Mouse (Mus musculus): Measurements from ENCODE around the gene Zbtb22. TPM values are rescaled to one million over a fixed set of nuclear protein-coding genes. Genes with fewer than 3 reads are reported as not detected.

Zbtb22 gene
- polyA plus RNA-seq (2014; fragmentation: Illumina TruSeq; extraction: RNeasy Lipid Tissue Mini Kit (QIAGEN cat#74804); ENCODE audit: low read depth, low replicate concordance): 3.0 TPM

DNA sequence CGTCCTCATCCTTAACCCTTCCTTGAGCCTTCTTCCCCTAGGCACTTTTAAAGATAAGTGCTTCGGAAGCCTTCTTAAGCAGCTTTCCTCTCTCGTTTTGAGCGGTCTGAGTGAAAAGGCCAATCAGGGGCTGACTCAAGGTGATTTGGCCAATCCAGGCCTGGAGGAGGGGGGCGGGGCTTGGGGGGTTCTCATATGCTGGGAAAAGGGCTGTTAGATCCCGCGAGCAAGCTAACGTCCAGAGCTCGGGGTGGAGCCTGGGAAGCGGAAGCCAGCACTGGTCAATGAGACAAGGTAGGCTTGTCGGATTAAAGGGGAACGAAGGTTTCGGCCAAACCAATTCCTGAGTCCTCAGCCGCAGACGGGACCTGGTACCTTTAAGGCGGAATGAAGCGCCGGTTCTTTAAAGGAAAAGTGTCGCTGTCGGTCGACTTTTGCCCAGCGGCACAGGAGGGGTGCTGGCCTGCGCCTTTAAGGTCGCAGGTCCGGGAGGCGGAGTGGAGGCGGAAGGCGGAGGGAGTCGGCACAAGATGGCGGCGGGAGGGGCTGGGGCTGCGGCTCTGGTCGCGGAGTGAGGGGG lies at the start of gene Zbtb22, which contains the start of gene Tapbp:
Gene Zbtb22, plus strand, starts transcription at position 234 of the 580 bp plus-strand sequence.
Gene Tapbp, plus strand, starts transcription at position 229 of the 580 bp plus-strand sequence.

DNA sequence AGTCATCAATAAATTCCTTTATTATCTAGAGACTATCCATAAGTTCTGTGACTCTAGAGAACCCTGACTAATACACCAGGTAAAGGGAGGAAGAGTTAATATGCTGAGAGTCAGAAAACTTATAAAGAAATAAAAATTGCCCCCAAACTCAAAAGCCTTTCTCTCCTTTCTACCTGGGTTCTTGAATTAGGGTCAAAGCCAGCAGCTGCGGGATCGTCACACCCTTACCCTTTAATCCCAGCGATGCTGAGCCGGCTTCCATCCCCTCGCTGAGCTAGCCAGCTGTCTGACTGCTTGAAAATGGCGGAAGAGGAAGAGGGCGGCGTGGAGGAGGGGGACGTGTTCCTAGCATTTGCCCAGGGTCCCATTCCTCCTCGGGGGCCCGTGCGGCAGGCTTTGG lies 42.2 kb upstream of the Zbtb22 start, which contains the start of gene Gm7029:
Gene Gm7029, plus strand, starts transcription at position 301 of the 400 bp plus-strand sequence.

DNA sequence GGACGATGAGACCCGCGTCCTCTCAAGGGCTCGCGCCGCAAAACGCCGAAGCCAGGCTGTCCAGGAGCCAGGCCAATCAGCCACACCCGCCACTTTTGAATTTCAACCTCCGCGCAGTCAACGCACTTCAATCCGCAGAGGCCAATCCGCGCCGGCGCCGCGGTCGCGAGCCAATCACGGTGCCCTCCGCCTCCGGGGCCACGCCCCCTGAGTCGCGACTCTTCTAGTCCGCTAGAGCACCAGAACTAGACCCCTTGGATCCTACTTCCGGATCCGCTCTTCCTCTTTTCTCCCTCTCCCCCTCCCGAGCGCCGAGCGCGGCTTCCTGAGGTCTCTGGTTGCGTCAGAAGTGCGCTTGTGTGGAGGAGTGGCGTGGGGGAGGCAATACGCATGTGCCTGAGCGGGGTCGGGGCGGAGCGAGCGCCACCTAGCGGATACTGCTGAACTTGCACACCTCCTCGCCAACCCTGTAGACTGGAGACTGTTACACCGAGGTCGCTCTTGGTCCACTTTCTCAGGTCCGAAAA lies 25.1 kb upstream of the Zbtb22 start, which contains the start of gene Kifc1:
Gene Kifc1, minus strand, starts transcription at position 129 of the 527 bp plus-strand sequence.

DNA sequence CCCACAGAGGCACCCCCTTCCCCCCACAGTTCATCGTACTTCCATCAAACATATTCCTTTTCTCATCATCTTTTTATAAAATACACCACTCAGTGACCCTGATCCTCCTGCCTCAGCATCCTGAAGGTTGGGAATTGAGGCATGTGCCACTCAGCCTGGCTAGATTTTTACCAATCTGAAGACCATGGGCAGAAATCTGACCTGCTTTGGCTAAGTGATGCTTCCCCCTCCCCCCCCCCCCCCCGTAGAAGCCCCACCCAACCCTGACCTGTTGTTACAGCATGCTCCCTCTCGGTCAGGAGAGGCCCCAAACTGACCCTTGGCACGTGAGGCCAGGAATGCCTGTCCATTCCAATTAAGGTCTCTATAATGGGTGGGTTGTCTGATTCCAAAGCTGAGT lies 10.9 kb upstream of the Zbtb22 start, which contains the start of gene Platr17:
Gene Platr17, plus strand, starts transcription at position 301 of the 400 bp plus-strand sequence.

DNA sequence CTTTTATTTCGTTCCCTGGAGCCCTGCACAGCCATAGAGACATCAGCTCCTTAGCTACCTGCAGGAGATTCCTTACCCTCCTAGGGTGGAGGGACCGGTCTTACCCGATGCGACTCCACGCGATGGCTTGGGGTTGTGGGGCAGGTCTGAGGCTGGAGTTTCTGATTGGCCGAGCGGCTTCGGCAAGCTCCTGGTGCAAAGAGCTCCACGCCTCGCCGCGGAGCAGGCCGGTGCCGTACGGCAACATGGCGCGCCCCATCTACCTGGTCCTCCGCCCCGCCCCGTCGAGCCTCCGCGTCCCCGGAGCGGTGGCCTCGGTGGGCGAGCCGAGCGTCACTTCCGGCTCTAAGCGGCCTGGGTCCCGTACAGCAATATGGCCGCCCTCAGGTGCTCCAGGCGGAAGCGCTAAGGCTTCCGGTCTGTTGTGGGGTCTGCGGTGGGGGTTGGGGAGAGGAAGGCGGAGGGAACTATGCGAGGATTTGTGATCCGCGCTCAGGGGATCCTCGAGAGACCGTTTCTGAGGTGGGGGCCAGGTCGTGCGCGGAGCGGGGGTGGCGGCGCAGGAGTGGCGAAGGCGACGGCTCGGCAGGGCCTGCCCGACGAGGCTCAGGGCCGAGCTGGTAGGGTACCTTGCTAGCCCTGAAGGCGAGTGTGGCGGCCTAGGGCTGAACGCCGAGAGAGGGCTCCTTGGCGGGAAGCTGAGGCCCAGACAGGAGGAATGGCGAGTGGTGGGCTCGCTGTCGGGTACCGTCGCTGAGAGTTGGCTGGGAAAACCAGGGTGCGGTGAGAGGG lies 6.4 kb upstream of the Zbtb22 start, which contains the start of gene Daxx:
Gene Daxx, plus strand, starts transcription at position 338 of the 792 bp plus-strand sequence.

DNA sequence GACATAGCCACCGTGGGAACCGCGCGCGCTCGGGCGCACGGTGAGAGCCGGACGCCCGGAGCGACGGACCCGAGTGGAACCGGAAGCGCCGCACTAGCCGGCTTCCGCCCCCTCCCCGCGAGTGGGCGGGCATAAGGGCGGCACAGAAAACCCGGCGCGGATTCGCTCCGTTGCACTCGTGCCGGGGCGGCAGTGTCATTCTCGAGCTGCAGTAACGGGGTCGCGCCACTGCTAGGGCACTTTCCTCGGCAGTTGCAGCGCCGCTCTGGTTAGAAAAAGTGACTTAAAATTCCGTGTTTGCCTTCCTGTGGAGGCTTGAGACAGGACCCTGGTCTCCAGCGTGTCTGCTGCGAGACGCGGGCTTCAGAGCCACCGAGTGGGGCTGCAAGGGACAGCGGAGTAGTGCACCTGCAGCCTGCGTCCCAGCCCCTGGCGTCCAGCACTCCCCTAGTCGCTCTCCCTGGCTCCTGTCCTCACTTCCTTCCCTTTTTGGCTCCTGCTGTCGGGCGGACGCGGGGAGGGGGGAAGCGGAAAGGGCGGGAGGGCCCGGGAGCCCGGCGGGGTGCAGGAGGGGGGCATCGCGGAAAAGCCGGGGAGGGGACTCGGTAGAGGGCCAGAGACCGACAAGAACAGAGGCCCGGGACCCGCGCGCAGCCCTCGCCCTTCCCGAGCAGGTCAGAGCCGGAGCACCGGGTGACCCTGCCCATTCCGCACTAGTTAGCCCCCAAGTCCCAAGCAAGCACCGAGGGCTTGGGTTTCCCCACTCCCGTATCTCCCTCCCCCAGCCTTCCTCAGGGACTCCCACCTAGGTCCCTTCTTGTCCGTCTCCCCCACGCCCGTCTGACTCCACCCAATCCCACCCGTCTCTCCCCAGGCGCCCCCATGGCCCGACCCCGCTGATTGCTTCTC lies 13.9 kb downstream of the Zbtb22 start, which contains the start of gene Rgl2:
Gene Rgl2, plus strand, starts transcription at position 173 of the 909 bp plus-strand sequence.

DNA sequence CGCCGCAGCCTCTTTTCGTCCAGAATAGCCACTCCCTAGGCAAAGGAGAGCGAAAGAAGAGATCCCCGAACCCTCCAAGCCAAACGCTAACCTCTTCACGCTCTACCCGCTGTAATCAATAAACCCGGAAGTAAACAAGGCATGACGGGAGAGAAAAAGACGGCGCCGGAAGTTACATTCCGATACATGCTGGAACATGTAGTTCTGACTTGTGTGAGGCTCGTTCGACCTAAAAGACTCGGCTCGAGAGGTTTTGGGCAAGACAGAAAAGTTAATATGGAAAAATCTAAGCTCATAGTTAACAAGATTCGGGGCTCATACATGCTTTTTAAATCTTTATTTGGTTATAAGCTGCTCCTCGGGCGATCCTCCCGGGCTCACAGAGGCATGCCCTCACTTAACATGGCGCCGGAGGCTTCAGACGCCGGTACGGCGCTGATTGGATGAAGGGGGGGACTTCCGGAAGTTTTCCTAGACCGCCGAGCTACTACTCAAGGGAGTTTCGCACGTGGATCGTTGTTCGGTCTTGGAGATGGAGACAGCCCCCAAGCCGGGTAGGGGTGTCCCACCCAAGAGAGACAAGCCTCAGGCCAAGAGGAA lies 24.6 kb downstream of the Zbtb22 start, which contains the start of the genes Pfdn6 and Wdr46:
Gene Pfdn6, minus strand, starts transcription at position 138 of the 600 bp plus-strand sequence.
Gene Wdr46, plus strand, starts transcription at position 455 of the 600 bp plus-strand sequence.

DNA sequence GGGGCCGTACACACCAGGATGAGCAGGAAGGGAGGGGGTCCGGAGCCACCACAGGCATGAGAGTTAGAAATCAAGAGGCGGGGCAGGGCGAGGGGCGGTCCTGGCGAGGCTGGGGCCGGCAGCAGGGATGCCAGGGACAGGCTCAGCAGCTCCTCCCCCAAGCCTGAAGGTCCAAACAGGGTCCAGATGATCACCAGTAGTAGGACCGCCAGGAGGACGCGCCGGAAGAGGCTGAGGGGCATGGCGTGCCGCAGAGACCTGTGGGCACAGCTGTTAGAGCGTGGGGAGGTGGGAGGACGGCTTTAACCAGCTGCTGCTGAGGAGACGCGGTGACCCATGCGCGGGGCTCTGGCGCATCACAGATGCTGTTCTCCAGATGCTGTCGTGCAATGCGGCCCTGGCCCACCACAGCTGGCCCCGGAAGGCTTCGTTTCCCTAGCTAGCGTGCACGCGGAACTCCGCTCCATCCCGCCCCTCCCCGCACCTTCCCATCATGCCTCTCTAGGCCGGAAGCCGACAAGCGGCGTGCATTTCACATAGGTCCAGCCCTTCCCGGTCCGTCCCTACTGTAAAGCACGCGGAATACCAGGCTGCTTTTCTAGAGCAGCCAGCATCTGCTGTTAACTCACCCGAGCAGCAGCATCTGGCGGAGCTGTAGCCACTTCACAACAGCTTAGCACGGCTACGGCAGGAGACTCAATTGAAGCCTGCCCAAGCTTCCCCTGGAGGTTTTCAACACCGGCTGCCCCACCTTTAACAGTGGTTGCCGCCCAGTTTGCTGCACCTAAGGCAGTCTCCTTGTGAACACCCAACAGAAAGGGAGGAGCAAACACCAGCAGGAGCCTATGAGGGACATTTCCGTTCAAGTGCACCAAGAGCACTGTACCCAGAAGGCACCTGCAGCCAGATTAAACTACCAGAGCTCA lies 35.6 kb downstream of the Zbtb22 start, which contains the start of gene B3galt4:
Gene B3galt4, minus strand, starts transcription at position 468 of the 926 bp plus-strand sequence.

DNA sequence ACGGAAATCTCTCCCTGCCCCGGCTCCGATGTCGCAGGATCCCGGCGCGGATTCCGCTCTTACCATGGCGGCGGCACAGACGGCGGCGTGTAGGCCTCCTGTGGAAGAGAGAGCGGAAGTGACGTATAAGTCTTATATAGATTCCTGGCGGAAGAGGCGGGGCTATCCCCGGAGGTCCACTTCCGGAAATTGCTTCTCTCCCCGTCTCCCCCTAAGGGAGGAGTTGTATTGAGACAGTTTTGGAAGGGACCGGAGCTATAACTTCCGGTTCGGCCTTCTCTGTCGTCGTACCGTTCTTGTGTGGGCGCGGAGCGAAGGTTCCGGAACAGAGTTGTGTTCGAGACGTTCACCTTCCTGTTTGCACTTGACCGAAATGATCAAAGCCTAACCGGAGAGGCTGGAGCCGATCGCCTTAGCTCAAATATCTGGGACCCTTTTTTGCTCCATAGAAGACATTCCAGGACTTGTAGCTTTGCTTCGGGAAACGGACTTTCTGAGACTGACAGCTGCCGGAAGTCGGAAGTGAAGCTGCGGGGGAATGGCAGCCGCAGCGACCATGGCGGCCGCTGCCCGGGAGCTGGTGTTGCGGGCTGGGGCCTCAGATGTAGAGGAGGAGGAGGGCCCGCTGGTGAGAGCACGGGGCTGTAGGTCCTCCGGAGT lies 40.0 kb downstream of the Zbtb22 start, which contains the start of the genes Vps52 and Rps18:
Gene Vps52, plus strand, starts transcription at position 258 of the 660 bp plus-strand sequence.
Gene Rps18, minus strand, starts transcription at position 447 of the 660 bp plus-strand sequence.

Other genes starting within 250 kb of the Zbtb22 start
- gene Hnrnpm, start 229.0 kb upstream of the Zbtb22 start, polyA plus RNA-seq (2014; fragmentation: Illumina TruSeq; extraction: RNeasy Lipid Tissue Mini Kit (QIAGEN cat#74804); ENCODE audit: low read depth, low replicate concordance): 275 TPM
- 17.2 TPM for gene March2, start 197.2 kb upstream of the Zbtb22 start, polyA plus RNA-seq (2014; fragmentation: Illumina TruSeq; extraction: RNeasy Lipid Tissue Mini Kit (QIAGEN cat#74804); ENCODE audit: low read depth, low replicate concordance)
- gene Rab11b, start 155.4 kb upstream of the Zbtb22 start, polyA plus RNA-seq (2014; fragmentation: Illumina TruSeq; extraction: RNeasy Lipid Tissue Mini Kit (QIAGEN cat#74804); ENCODE audit: low read depth, low replicate concordance): 8.2 TPM
- gene Angptl4, start 134.1 kb upstream of the Zbtb22 start, polyA plus RNA-seq (2014; fragmentation: Illumina TruSeq; extraction: RNeasy Lipid Tissue Mini Kit (QIAGEN cat#74804); ENCODE audit: low read depth, low replicate concordance): 0.36 TPM
- gene Kank3, start 105.4 kb upstream of the Zbtb22 start, polyA plus RNA-seq (2014; fragmentation: Illumina TruSeq; extraction: RNeasy Lipid Tissue Mini Kit (QIAGEN cat#74804); ENCODE audit: low read depth, low replicate concordance): 15.3 TPM
- gene Rps28, start 91.3 kb upstream of the Zbtb22 start, polyA plus RNA-seq (2014; fragmentation: Illumina TruSeq; extraction: RNeasy Lipid Tissue Mini Kit (QIAGEN cat#74804); ENCODE audit: low read depth, low replicate concordance): 54.7 TPM
- gene Ndufa7, start 91.3 kb upstream of the Zbtb22 start, polyA plus RNA-seq (2014; fragmentation: Illumina TruSeq; extraction: RNeasy Lipid Tissue Mini Kit (QIAGEN cat#74804); ENCODE audit: low read depth, low replicate concordance): 19.3 TPM
- 36.7 TPM for gene Cd320, start 72.8 kb upstream of the Zbtb22 start, polyA plus RNA-seq (2014; fragmentation: Illumina TruSeq; extraction: RNeasy Lipid Tissue Mini Kit (QIAGEN cat#74804); ENCODE audit: low read depth, low replicate concordance)
- gene Gm7029, start 42.1 kb upstream of the Zbtb22 start, polyA plus RNA-seq (2014; fragmentation: Illumina TruSeq; extraction: RNeasy Lipid Tissue Mini Kit (QIAGEN cat#74804); ENCODE audit: low read depth, low replicate concordance): not detected
- 3.2 TPM for gene Kifc1, start 25.2 kb upstream of the Zbtb22 start, polyA plus RNA-seq (2014; fragmentation: Illumina TruSeq; extraction: RNeasy Lipid Tissue Mini Kit (QIAGEN cat#74804); ENCODE audit: low read depth, low replicate concordance)
- gene Platr17, start 10.8 kb upstream of the Zbtb22 start, polyA plus RNA-seq (2014; fragmentation: Illumina TruSeq; extraction: RNeasy Lipid Tissue Mini Kit (QIAGEN cat#74804); ENCODE audit: low read depth, low replicate concordance): 0.48 TPM
- gene Daxx, start 6.5 kb upstream of the Zbtb22 start, polyA plus RNA-seq (2014; fragmentation: Illumina TruSeq; extraction: RNeasy Lipid Tissue Mini Kit (QIAGEN cat#74804); ENCODE audit: low read depth, low replicate concordance): 31.5 TPM
- 25.5 TPM for gene Tapbp, start within 50 bp of the Zbtb22 start, polyA plus RNA-seq (2014; fragmentation: Illumina TruSeq; extraction: RNeasy Lipid Tissue Mini Kit (QIAGEN cat#74804); ENCODE audit: low read depth, low replicate concordance)
- 6.7 TPM for gene Rgl2, start 13.6 kb downstream of the Zbtb22 start, polyA plus RNA-seq (2014; fragmentation: Illumina TruSeq; extraction: RNeasy Lipid Tissue Mini Kit (QIAGEN cat#74804); ENCODE audit: low read depth, low replicate concordance)
- 14.6 TPM for gene Pfdn6, start 24.4 kb downstream of the Zbtb22 start, polyA plus RNA-seq (2014; fragmentation: Illumina TruSeq; extraction: RNeasy Lipid Tissue Mini Kit (QIAGEN cat#74804); ENCODE audit: low read depth, low replicate concordance)
- gene Wdr46, start 24.8 kb downstream of the Zbtb22 start, polyA plus RNA-seq (2014; fragmentation: Illumina TruSeq; extraction: RNeasy Lipid Tissue Mini Kit (QIAGEN cat#74804); ENCODE audit: low read depth, low replicate concordance): 1.1 TPM
- 0.25 TPM for gene B3galt4, start 35.6 kb downstream of the Zbtb22 start, polyA plus RNA-seq (2014; fragmentation: Illumina TruSeq; extraction: RNeasy Lipid Tissue Mini Kit (QIAGEN cat#74804); ENCODE audit: low read depth, low replicate concordance)
- 6.9 TPM for gene Vps52, start 39.9 kb downstream of the Zbtb22 start, polyA plus RNA-seq (2014; fragmentation: Illumina TruSeq; extraction: RNeasy Lipid Tissue Mini Kit (QIAGEN cat#74804); ENCODE audit: low read depth, low replicate concordance)
- gene Rps18, start 40.1 kb downstream of the Zbtb22 start, polyA plus RNA-seq (2014; fragmentation: Illumina TruSeq; extraction: RNeasy Lipid Tissue Mini Kit (QIAGEN cat#74804); ENCODE audit: low read depth, low replicate concordance): 19.7 TPM
- gene H2-K1, start 84.4 kb downstream of the Zbtb22 start, polyA plus RNA-seq (2014; fragmentation: Illumina TruSeq; extraction: RNeasy Lipid Tissue Mini Kit (QIAGEN cat#74804); ENCODE audit: low read depth, low replicate concordance): 48.0 TPM
- 1.3 TPM for gene Ring1, start 108.8 kb downstream of the Zbtb22 start, polyA plus RNA-seq (2014; fragmentation: Illumina TruSeq; extraction: RNeasy Lipid Tissue Mini Kit (QIAGEN cat#74804); ENCODE audit: low read depth, low replicate concordance)
- 2.2 TPM for gene H2-Ke6, start 112.2 kb downstream of the Zbtb22 start, polyA plus RNA-seq (2014; fragmentation: Illumina TruSeq; extraction: RNeasy Lipid Tissue Mini Kit (QIAGEN cat#74804); ENCODE audit: low read depth, low replicate concordance)
- 0.11 TPM for gene Slc39a7, start 115.8 kb downstream of the Zbtb22 start, polyA plus RNA-seq (2014; fragmentation: Illumina TruSeq; extraction: RNeasy Lipid Tissue Mini Kit (QIAGEN cat#74804); ENCODE audit: low read depth, low replicate concordance)
- 0.55 TPM for gene Rxrb, start 115.9 kb downstream of the Zbtb22 start, polyA plus RNA-seq (2014; fragmentation: Illumina TruSeq; extraction: RNeasy Lipid Tissue Mini Kit (QIAGEN cat#74804); ENCODE audit: low read depth, low replicate concordance)
- gene Col11a2, start 123.5 kb downstream of the Zbtb22 start, polyA plus RNA-seq (2014; fragmentation: Illumina TruSeq; extraction: RNeasy Lipid Tissue Mini Kit (QIAGEN cat#74804); ENCODE audit: low read depth, low replicate concordance): 0.07 TPM
- gene H2-Oa, start 176.4 kb downstream of the Zbtb22 start, polyA plus RNA-seq (2014; fragmentation: Illumina TruSeq; extraction: RNeasy Lipid Tissue Mini Kit (QIAGEN cat#74804); ENCODE audit: low read depth, low replicate concordance): not detected
- gene H2-DMa, start 203.6 kb downstream of the Zbtb22 start, polyA plus RNA-seq (2014; fragmentation: Illumina TruSeq; extraction: RNeasy Lipid Tissue Mini Kit (QIAGEN cat#74804); ENCODE audit: low read depth, low replicate concordance): 1.9 TPM
- gene Brd2, start 206.7 kb downstream of the Zbtb22 start, polyA plus RNA-seq (2014; fragmentation: Illumina TruSeq; extraction: RNeasy Lipid Tissue Mini Kit (QIAGEN cat#74804); ENCODE audit: low read depth, low replicate concordance): 414 TPM
- gene H2-DMb2, start 227.4 kb downstream of the Zbtb22 start, polyA plus RNA-seq (2014; fragmentation: Illumina TruSeq; extraction: RNeasy Lipid Tissue Mini Kit (QIAGEN cat#74804); ENCODE audit: low read depth, low replicate concordance): not detected
- 4.0 TPM for gene H2-DMb1, start 237.2 kb downstream of the Zbtb22 start, polyA plus RNA-seq (2014; fragmentation: Illumina TruSeq; extraction: RNeasy Lipid Tissue Mini Kit (QIAGEN cat#74804); ENCODE audit: low read depth, low replicate concordance)

Data from testis, adult 10 weeks (tissue).